Mouse (Mus musculus): ENCODE measurements around the gene Dusp14. TPM values are rescaled to one million over a fixed set of nuclear protein-coding genes. Genes with fewer than 3 reads are reported as not detected.

Gene Dusp14
- polyA plus RNA-seq, 1 experiment from 2014 or later, result 13.1 TPM

DNA sequence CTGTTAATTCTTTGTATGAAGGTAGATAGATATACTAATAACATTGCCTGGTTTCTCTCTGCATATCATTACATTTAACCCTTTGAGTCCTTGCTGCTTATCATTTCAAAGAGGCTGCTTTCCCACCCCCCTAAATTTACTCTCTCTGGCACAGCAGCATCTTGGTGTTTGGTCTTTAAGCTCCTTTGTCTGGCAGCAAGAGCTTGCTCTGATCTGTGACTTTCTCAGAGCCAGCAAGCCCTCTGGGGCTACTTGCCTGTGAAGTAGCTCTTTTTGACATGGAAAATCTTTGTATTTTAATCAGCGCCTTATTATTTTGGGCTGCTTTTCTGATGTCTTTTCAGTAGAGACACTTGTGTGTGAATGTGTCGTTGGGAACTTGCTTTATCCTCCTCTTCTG, 57.5 kb downstream of the Dusp14 start:
- Histone ChIP-seq H3K4me3 (ENCODE audit: low read length) (no peak overlapping the region), H3K27ac (ENCODE audit: low read depth, low read length) (no peak overlapping the region), H3K9me3 (ENCODE audit: control insufficient read depth, low read length) (no peaks in the 10 kb centered on the region), H3K27me3 (replicated peaks; ENCODE audit: control insufficient read depth, insufficient read depth, low read length) (no peaks in the 10 kb centered on the region), H3K9ac (ENCODE audit: low read depth, low read length) (no peak overlapping the region), H3K4me1 (ENCODE audit: control insufficient read depth, insufficient read depth, low read depth, low read length) (peaks cover 10% of the 10 kb centered on the region), H3K36me3 (ENCODE audit: control insufficient read depth, insufficient read depth, low read length) (peaks cover 15% of the 10 kb centered on the region), H3K4me2 (ENCODE audit: low read length) (peak overlapping the region; percentile 21; the same call in 1 of the 2 replicates)
- 35% methylated on average over 2 of the region's 2 CpGs for WGBS
- no peak for ATAC-seq

DNA sequence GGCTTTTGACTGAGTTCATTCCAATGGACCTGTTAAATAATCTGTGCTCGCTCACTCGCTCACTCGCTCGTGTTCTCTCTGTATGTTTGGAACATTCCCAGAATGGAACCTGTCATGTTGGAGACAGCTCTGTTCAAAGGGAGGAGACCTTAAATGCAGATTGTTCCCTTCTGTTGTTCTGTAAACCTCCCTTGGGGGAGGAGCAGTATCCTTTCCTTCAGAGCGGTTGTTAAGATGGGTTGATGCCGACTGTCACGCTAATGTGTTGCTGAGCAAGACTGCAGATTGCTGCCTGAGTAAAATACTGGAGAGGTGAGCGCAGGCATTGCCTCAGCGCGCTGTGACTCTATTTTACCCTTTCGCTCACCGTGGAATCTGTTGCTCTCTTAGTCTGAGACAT, 58.0 kb downstream of the Dusp14 start:
- Histone ChIP-seq H3K27ac (ENCODE audit: low read depth, low read length) (no peak overlapping the region), H3K4me3 (ENCODE audit: low read length) (no peak overlapping the region), H3K9ac (ENCODE audit: low read depth, low read length) (peak overlapping the region; percentile 11; the same call in 1 of the 2 replicates), H3K4me2 (ENCODE audit: low read length) (peak overlapping the region; percentile 21), H3K9me3 (ENCODE audit: control insufficient read depth, low read length) (no peaks in the 10 kb centered on the region), H3K4me1 (ENCODE audit: control insufficient read depth, insufficient read depth, low read depth, low read length) (peaks cover 10% of the 10 kb centered on the region), H3K36me3 (ENCODE audit: control insufficient read depth, insufficient read depth, low read length) (peaks cover 15% of the 10 kb centered on the region), H3K27me3 (replicated peaks; ENCODE audit: control insufficient read depth, insufficient read depth, low read length) (no peaks in the 10 kb centered on the region)
- WGBS, result 19% methylated on average over 12 of the region's 12 CpGs
- no peak for ATAC-seq

DNA sequence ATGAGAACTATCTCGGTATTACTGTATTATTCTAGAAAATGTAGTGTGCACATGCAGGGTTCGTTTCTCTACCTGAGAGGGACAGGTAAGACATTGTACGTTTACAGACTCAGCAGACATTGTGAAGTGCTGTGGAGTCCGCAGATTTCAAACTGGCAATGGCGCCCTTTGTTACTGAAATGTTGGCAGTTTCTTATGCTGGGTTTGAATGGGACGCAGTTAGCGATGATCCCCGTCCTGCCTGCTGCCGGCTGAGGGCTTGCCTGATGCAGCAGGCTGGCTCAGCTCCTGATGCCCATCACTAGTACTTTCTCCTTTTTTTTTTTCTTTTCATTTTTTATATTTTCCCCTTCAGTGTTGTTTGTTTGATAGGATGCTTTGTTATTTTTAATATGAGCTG, 58.6 kb downstream of the Dusp14 start:
- WGBS, result 62% methylated on average over 9 of the region's 9 CpGs
- Histone ChIP-seq H3K4me3 (ENCODE audit: low read length) (no peak overlapping the region), H3K36me3 (ENCODE audit: control insufficient read depth, insufficient read depth, low read length) (peaks cover 15% of the 10 kb centered on the region), H3K4me2 (ENCODE audit: low read length) (no peak overlapping the region), H3K27me3 (replicated peaks; ENCODE audit: control insufficient read depth, insufficient read depth, low read length) (no peaks in the 10 kb centered on the region), H3K9me3 (ENCODE audit: control insufficient read depth, low read length) (no peaks in the 10 kb centered on the region), H3K27ac (ENCODE audit: low read depth, low read length) (no peak overlapping the region), H3K9ac (ENCODE audit: low read depth, low read length) (no peak overlapping the region), H3K4me1 (ENCODE audit: control insufficient read depth, insufficient read depth, low read depth, low read length) (peaks cover 10% of the 10 kb centered on the region)
- ATAC-seq, result no peak

DNA sequence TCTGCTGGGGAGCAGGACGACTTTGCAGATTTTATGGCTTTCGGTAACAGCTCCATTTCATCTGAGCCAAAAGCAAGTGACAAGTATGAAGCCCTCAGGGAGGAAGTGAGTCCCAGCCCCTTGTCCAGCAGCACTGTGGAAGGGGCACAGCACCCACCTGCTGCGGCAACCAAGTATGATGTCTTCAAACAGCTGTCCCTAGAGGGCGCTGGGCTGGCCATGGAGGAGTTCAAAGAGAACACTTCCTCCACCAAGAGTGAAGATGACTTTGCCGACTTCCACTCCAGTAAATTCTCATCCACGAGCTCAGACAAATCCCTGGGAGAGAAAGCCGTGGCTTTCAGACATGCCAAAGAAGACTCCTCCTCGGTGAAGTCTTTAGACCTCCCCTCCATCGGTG, 60.1 kb downstream of the Dusp14 start:
- Histone ChIP-seq H3K4me1 (ENCODE audit: control insufficient read depth, insufficient read depth, low read depth, low read length) (peaks cover 10% of the 10 kb centered on the region), H3K9ac (ENCODE audit: low read depth, low read length) (no peak overlapping the region), H3K27ac (ENCODE audit: low read depth, low read length) (no peak overlapping the region), H3K9me3 (ENCODE audit: control insufficient read depth, low read length) (no peaks in the 10 kb centered on the region), H3K36me3 (ENCODE audit: control insufficient read depth, insufficient read depth, low read length) (peaks cover 19% of the 10 kb centered on the region), H3K4me3 (ENCODE audit: low read length) (no peak overlapping the region), H3K4me2 (ENCODE audit: low read length) (no peak overlapping the region), H3K27me3 (replicated peaks; ENCODE audit: control insufficient read depth, insufficient read depth, low read length) (no peaks in the 10 kb centered on the region)
- no peak for ATAC-seq
- 86% methylated on average over 9 of the region's 9 CpGs for WGBS

DNA sequence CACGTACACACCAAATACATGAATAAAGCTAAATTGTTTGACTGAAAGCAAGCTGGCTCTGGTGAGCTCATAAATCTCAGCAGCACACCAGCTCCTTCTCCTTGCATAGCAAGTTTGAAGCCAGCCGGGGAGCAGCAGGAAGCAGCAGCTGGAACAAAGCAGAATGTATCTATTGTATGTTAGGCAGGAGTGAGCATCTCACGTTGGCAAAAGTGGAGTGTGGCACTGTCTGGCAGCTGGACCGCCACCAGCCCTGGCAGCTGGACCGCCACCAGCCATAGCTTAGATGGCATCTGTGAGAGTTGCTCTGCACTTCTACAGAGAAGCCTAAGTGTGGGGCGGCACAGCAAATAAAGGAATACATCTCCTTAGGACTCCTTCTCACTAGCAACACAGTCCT, 65.1 kb downstream of the Dusp14 start:
- Histone ChIP-seq H3K9me3 (ENCODE audit: control insufficient read depth, low read length) (no peaks in the 10 kb centered on the region), H3K9ac (ENCODE audit: low read depth, low read length) (no peak overlapping the region), H3K27ac (ENCODE audit: low read depth, low read length) (no peak overlapping the region), H3K4me2 (ENCODE audit: low read length) (no peak overlapping the region), H3K4me3 (ENCODE audit: low read length) (no peak overlapping the region), H3K4me1 (ENCODE audit: control insufficient read depth, insufficient read depth, low read depth, low read length) (no peaks in the 10 kb centered on the region), H3K27me3 (replicated peaks; ENCODE audit: control insufficient read depth, insufficient read depth, low read length) (no peaks in the 10 kb centered on the region), H3K36me3 (ENCODE audit: control insufficient read depth, insufficient read depth, low read length) (peaks cover 35% of the 10 kb centered on the region)
- no peak for ATAC-seq
- 82% methylated on average over 6 of the region's 6 CpGs for WGBS

DNA sequence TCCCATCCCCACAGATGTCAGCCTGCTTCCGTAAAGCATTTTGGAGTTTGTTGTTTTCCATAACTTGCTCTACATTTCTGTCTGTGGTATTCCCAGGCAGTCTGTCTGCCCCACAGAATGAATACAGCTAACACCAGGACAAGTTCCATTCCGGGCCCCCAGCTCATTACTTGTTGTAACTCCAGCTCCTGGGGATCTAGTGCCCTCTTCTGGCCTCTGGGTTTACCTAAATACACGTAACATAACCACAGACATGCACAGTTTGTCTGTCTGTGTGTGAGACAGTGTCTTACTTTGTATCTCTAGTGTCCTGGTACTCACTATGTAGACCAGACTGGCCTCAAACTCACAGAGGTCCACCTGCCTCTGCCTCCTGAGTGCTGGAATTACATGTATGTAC, 67.8 kb downstream of the Dusp14 start:
- Histone ChIP-seq H3K4me3 (ENCODE audit: low read length) (no peak overlapping the region), H3K9me3 (ENCODE audit: control insufficient read depth, low read length) (no peaks in the 10 kb centered on the region), H3K4me1 (ENCODE audit: control insufficient read depth, insufficient read depth, low read depth, low read length) (no peaks in the 10 kb centered on the region), H3K36me3 (ENCODE audit: control insufficient read depth, insufficient read depth, low read length) (peaks cover 33% of the 10 kb centered on the region), H3K27me3 (replicated peaks; ENCODE audit: control insufficient read depth, insufficient read depth, low read length) (no peaks in the 10 kb centered on the region), H3K4me2 (ENCODE audit: low read length) (no peak overlapping the region), H3K27ac (ENCODE audit: low read depth, low read length) (no peak overlapping the region), H3K9ac (ENCODE audit: low read depth, low read length) (no peak overlapping the region)
- ATAC-seq, result no peak
- 95% methylated on average over 3 of the region's 3 CpGs for whole genome bisulfite sequencing

DNA sequence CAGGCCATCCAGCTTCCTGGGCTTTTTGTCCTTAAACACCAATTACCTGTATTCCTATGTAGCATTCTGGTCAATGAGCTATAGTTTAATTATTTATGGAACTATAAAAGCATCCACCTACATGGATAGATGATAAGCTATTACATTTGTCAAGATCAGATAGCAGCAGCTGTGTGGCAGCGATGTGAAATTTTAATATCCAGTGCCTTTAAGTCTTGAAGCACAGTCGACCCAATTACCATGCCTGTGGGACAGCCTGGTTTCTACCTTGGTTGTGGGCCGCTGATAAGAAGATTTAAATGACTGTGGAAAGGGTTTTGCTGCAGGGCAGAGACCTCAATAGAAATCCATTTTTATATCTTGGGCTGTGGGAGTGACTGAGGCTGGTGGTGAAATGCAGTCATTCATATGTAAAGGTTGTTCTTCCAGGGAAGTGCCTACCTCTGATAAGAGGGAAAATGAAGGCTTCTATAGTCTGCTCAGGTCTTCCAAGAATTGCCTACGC, 69.6 kb downstream of the Dusp14 start:
- ATAC-seq, result no peak
- Histone ChIP-seq H3K27me3 (replicated peaks; ENCODE audit: control insufficient read depth, insufficient read depth, low read length) (no peaks in the 10 kb centered on the region), H3K9ac (ENCODE audit: low read depth, low read length) (no peak overlapping the region), H3K36me3 (ENCODE audit: control insufficient read depth, insufficient read depth, low read length) (peaks cover 45% of the 10 kb centered on the region), H3K27ac (ENCODE audit: low read depth, low read length) (no peak overlapping the region), H3K9me3 (ENCODE audit: control insufficient read depth, low read length) (no peaks in the 10 kb centered on the region), H3K4me1 (ENCODE audit: control insufficient read depth, insufficient read depth, low read depth, low read length) (no peaks in the 10 kb centered on the region), H3K4me2 (ENCODE audit: low read length) (no peak overlapping the region), H3K4me3 (ENCODE audit: low read length) (no peak overlapping the region)
- WGBS, result 74% methylated on average over 4 of the region's 4 CpGs

DNA sequence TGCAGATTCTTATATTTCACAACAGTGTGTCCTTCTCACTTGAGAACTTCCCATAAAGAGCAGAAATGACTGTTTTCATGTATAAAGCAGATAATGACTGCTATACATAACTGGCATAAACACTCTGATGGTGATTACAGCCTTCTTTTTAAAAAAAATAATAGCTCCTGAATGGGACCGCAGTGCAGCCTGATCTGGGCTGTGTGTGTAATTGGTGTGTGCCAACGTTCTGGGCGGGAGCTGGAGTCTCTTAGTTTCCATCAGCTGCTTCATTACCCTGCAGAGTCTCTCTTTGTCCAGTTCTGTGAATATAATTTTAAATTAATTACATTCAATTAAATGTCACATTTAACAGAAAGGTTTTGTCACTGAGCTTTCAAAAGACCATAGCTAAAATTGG, 70.1 kb downstream of the Dusp14 start:
- Histone ChIP-seq H3K36me3 (ENCODE audit: control insufficient read depth, insufficient read depth, low read length) (peaks cover 45% of the 10 kb centered on the region), H3K27me3 (replicated peaks; ENCODE audit: control insufficient read depth, insufficient read depth, low read length) (no peaks in the 10 kb centered on the region), H3K9me3 (ENCODE audit: control insufficient read depth, low read length) (no peaks in the 10 kb centered on the region), H3K4me2 (ENCODE audit: low read length) (no peak overlapping the region), H3K9ac (ENCODE audit: low read depth, low read length) (no peak overlapping the region), H3K4me1 (ENCODE audit: control insufficient read depth, insufficient read depth, low read depth, low read length) (no peaks in the 10 kb centered on the region), H3K4me3 (ENCODE audit: low read length) (no peak overlapping the region), H3K27ac (ENCODE audit: low read depth, low read length) (no peak overlapping the region)
- WGBS, result 73% methylated on average over 3 of the region's 3 CpGs
- ATAC-seq, result no peak

Measured in hindbrain, embryonic 16.5 days (tissue).